Mouse (Mus musculus) embryonic facial prominence, embryonic 14.5 days (tissue): Measurements from ENCODE around the gene Mras. TPM values are rescaled to one million over a fixed set of nuclear protein-coding genes. Genes with fewer than 3 reads are reported as not detected.

Experiments used
- ATAC-seq: fragments of 200-750 bp; cut with Nextera tagmentation; 2 replicates; pipeline ENCODE4 v1.8.0; 2017; ENCODE audit warnings: low read depth, moderate number of reproducible peaks, moderate TSS enrichment
- DNase-seq: peaks from one replicate; pipeline ENCODE4 v3.0.0-alpha.2; 2015; ENCODE audit warnings: low spot score
- H3K27ac ChIP-seq: fragments of 300-500 bp; sonication (generic); replicated peaks from 2 replicates; pipeline ENCODE4 v1.5.1; 2014; ENCODE audit warnings: low read depth, mild to moderate bottlenecking, low read length, moderate library complexity
- H3K27me3 ChIP-seq: fragments of 300-500 bp; sonication (generic); replicated peaks from 2 replicates; pipeline ENCODE4 v1.6.1; 2014; ENCODE audit warnings: low read length; ENCODE audit not compliant: control insufficient read depth, insufficient read depth
- H3K36me3 ChIP-seq: fragments of 300-500 bp; sonication (generic); 2 replicates; pipeline ENCODE4 v1.6.1; 2014; ENCODE audit warnings: low read length, mixed read lengths; ENCODE audit not compliant: control insufficient read depth, insufficient read depth
- H3K4me1 ChIP-seq: fragments of 300-500 bp; sonication (generic); 2 replicates; pipeline ENCODE4 v1.6.1; 2014; ENCODE audit warnings: antibody characterized with exemption, low read length; ENCODE audit not compliant: control insufficient read depth, insufficient read depth
- H3K4me2 ChIP-seq: fragments of 300-500 bp; sonication (generic); 2 replicates; pipeline ENCODE4 v1.6.1; 2014; ENCODE audit warnings: low read depth, mild to moderate bottlenecking, low read length, moderate library complexity, mixed read lengths
- H3K4me3 ChIP-seq: fragments of 300-500 bp; sonication (generic); 2 replicates; pipeline ENCODE4 v1.5.1; 2014; ENCODE audit warnings: low read depth, mild to moderate bottlenecking, low read length
- H3K9ac ChIP-seq: fragments of 300-500 bp; sonication (generic); 2 replicates; pipeline ENCODE4 v1.6.1; 2014; ENCODE audit warnings: low read depth, mild to moderate bottlenecking, low read length, moderate library complexity, mixed read lengths
- H3K9me3 ChIP-seq: fragments of 300-500 bp; sonication (generic); 2 replicates; pipeline ENCODE4 v1.6.1; 2016; ENCODE audit warnings: low read length; ENCODE audit not compliant: control insufficient read depth
- WGBS: fragments of 180-500 bp; shearing (Covaris S2); extraction: QIAGEN DNeasy Blood & Tissue Kit; methylation state at CpG from one replicate; pipeline ENCODE4 v1.1.7; 2014; 5-methylcytosine and 5-hydroxymethylcytosine counted together
- polyA plus RNA-seq: library from polyadenylated mRNA; unstranded; fragments of >200 nt; fragmentation: Nextera tagmentation; extraction: Ambion mirVana; gene quantifications from 2 replicates; pipeline ENCODE4 v1.2.1, GENCODE M21; 2014

Gene Mras
- polyA plus RNA-seq, 1 experiment from 2014 or later: 30.6 TPM

GRCm38 (mm10) chr9:99353390-99353789 is 83.8 kb downstream of the Mras start:
- DNase-seq: no peak
- peaks cover 10% of the 10 kb centered on the region; the same call in 1 of the 2 replicates for H3K4me1 ChIP-seq
- WGBS: 68% methylated on average over 6 of the region's 6 CpGs

GRCm38 (mm10) chr9:99352964-99353363 is 84.2 kb downstream of the Mras start:
- DNase-seq (no peak), ATAC-seq (no peak)
- no peaks in the 10 kb centered on the region for H3K9me3 ChIP-seq
- WGBS: 51% methylated on average over 4 of the region's 4 CpGs
- H3K4me3 ChIP-seq: no peak overlapping the region
- H3K9ac ChIP-seq: no peak overlapping the region
- peaks cover 30% of the 10 kb centered on the region for H3K27me3 ChIP-seq
- H3K27ac ChIP-seq: no peak overlapping the region
- peaks cover 6% of the 10 kb centered on the region; the same call in 1 of the 2 replicates for H3K4me1 ChIP-seq
- H3K36me3 ChIP-seq: no peaks in the 10 kb centered on the region
- H3K4me2 ChIP-seq: no peak overlapping the region

More at GRCm38 (mm10) chr9:99353390-99353789, 83.8 kb downstream of the Mras start:
- Histone ChIP-seq H3K36me3 (no peaks in the 10 kb centered on the region), H3K27ac (no peak overlapping the region), H3K9me3 (no peaks in the 10 kb centered on the region), H3K4me3 (no peak overlapping the region), H3K9ac (no peak overlapping the region), H3K4me2 (no peak overlapping the region), H3K27me3 (peaks cover 34% of the 10 kb centered on the region)
- ATAC-seq: no peak

- Histone ChIP-seq H3K4me3 (no peak overlapping the region), H3K27ac (no peak overlapping the region), H3K9ac (no peak overlapping the region), H3K27me3 (no peaks in the 10 kb centered on the region), H3K36me3 (no peaks in the 10 kb centered on the region), H3K4me1 (no peaks in the 10 kb centered on the region), H3K9me3 (no peaks in the 10 kb centered on the region), H3K4me2 (no peak overlapping the region)
- DNase-seq (peak; percentile 35), ATAC-seq (no peak; the same call in 1 of the 2 replicates)
- 49% methylated on average over 4 of the region's 4 CpGs for WGBS
Observed at GRCm38 (mm10) chr9:99345351-99345792, 91.8 kb downstream of the Mras start.

- Histone ChIP-seq H3K4me1 (no peaks in the 10 kb centered on the region), H3K36me3 (no peaks in the 10 kb centered on the region), H3K9me3 (no peaks in the 10 kb centered on the region), H3K4me3 (no peak overlapping the region), H3K4me2 (no peak overlapping the region), H3K27me3 (no peaks in the 10 kb centered on the region), H3K9ac (no peak overlapping the region), H3K27ac (no peak overlapping the region)
- 64% methylated on average over 3 of the region's 3 CpGs for WGBS
- DNase-seq (no peak), ATAC-seq (no peak)
Observed at GRCm38 (mm10) chr9:99341600-99341999, 95.6 kb downstream of the Mras start.

GRCm38 (mm10) chr9:99340126-99340525 is 97.1 kb downstream of the Mras start:
- WGBS: 73% methylated on average over 12 of the region's 12 CpGs
- H3K9ac ChIP-seq: no peak overlapping the region
- no peak overlapping the region for H3K4me3 ChIP-seq
- no peak for ATAC-seq
- no peak overlapping the region for H3K27ac ChIP-seq
- no peaks in the 10 kb centered on the region for H3K27me3 ChIP-seq
- no peak for DNase-seq
- H3K9me3 ChIP-seq: no peaks in the 10 kb centered on the region
- no peak overlapping the region for H3K4me2 ChIP-seq
- no peaks in the 10 kb centered on the region for H3K36me3 ChIP-seq
- no peaks in the 10 kb centered on the region for H3K4me1 ChIP-seq

- Histone ChIP-seq H3K4me3 (no peak overlapping the region), H3K36me3 (no peaks in the 10 kb centered on the region), H3K9me3 (no peaks in the 10 kb centered on the region), H3K27ac (no peak overlapping the region), H3K4me1 (no peaks in the 10 kb centered on the region), H3K27me3 (no peaks in the 10 kb centered on the region), H3K9ac (no peak overlapping the region), H3K4me2 (no peak overlapping the region)
- DNase-seq (no peak), ATAC-seq (no peak)
- 81% methylated on average over 1 of the region's 1 CpGs for WGBS
Observed at GRCm38 (mm10) chr9:99339182-99339581, 98.0 kb downstream of the Mras start.

GRCm38 (mm10) chr9:99338293-99338692 is 98.9 kb downstream of the Mras start:
- no peaks in the 10 kb centered on the region for H3K36me3 ChIP-seq
- no peak for ATAC-seq
- DNase-seq: no peak
- WGBS: 82% methylated on average over 1 of the region's 1 CpGs
- H3K27ac ChIP-seq: no peak overlapping the region
- no peaks in the 10 kb centered on the region for H3K9me3 ChIP-seq
- H3K9ac ChIP-seq: no peak overlapping the region
- no peak overlapping the region for H3K4me3 ChIP-seq
- H3K4me2 ChIP-seq: no peak overlapping the region
- no peaks in the 10 kb centered on the region for H3K27me3 ChIP-seq
- H3K4me1 ChIP-seq: no peaks in the 10 kb centered on the region

- ATAC-seq (no peak), DNase-seq (no peak)
- H3K9ac ChIP-seq: no peak overlapping the region
- no peaks in the 10 kb centered on the region for H3K4me1 ChIP-seq
- no peak overlapping the region for H3K27ac ChIP-seq
- H3K36me3 ChIP-seq: no peaks in the 10 kb centered on the region
- no peak overlapping the region for H3K4me3 ChIP-seq
- H3K27me3 ChIP-seq: no peaks in the 10 kb centered on the region
- 83% methylated on average over 4 of the region's 4 CpGs for WGBS
- H3K4me2 ChIP-seq: no peak overlapping the region
- no peaks in the 10 kb centered on the region for H3K9me3 ChIP-seq
Observed at GRCm38 (mm10) chr9:99336538-99336937, 100.6 kb downstream of the Mras start.
